Mouse (Mus musculus): ENCODE data around the gene Sec62.
"Not testable (repeated sequence)": the region's sequence is repeated elsewhere in the genome, so short reads cannot be mapped to it uniquely, and the experiment has no call there.

Gene Sec62

DNA sequence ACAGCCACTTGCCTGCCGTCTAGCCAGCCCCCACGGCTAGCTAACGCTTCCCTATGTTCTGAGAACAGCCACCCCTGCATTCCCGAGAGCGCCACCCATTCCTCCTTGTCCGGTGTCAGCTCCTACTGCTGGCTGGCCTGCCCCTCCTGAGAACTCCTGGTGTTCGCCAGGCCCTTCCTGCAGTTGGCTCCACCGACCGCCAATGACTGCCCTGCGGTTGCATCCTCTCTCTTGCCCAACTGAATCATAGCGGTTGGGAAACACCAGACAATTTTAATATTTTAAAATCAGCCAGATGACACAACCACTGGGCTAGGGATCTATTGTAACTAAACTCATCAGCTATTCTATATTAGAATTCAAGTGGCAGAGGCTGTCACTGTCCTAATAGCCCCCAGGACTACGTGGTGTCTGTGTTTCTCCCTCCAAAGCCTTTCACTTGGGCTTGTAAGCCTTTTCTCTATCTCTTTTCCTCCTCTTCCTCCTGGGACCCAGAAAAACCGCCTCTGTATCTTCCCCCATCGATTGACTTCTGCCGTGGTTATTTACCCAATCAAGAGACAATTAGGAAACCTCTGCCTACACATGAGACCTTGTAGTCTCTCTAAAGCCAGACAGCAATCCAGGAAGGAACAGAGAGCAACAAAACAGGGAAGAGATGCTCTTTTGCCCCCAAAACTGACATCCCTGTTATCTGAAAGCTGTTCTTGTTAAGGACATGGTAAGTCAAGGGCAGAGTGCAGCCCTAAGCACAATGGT, 39.4 kb downstream of the Sec62 start:
- DNase-seq (ENCODE audit: low read depth), result peak; percentile 26

GRCm38 (mm10) chr3:30833254-30833653, 40.6 kb downstream of the Sec62 start:
- no peak for DNase-seq (ENCODE audit: low read depth)

GRCm38 (mm10) chr3:30845755-30846154, 53.1 kb downstream of the Sec62 start:
- DNase-seq (ENCODE audit: low read depth), result no peak

DNA sequence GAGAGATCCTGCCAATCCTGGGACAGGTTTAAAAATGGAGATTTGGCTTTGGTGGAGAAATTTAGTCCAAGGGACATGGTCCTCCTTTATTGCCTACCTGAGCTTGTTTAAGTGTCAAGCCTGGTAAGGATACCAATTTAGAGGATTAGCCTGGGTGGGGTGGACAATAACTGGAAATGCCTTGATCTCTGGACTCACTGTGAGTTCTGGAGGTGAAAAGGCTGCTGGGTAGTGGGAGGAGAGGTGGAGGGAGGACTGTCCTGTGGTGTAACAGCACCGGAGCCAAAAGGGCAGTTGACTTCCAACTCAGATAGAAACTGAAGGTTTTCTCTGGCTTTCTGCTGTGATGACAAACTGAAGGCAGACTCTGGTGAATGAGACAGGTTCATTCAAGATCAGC, 54.7 kb downstream of the Sec62 start:
- no peak for DNase-seq (ENCODE audit: low read depth)

DNA sequence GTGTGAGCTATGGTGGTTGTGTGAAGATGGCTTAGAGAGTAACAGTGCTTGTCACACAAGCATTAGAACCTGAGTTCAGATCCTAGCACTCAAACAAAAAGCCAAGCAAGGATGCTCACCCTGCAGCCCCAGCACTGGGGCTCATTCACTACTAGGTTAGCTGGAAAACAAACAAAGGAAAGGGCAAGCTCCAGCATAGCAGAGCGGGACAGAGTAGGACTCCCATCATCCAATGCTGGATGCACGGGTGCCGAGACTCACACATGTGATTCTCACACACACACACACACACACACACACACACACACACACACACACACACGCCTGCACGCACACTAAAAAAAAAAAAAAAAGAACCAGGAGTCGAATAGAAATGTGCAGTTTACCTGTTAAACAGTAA, 58.7 kb downstream of the Sec62 start:
- no peak for DNase-seq (ENCODE audit: low read depth)

GRCm38 (mm10) chr3:30853596-30853995, 60.9 kb downstream of the Sec62 start:
- no peak for DNase-seq (ENCODE audit: low read depth)

- DNase-seq (ENCODE audit: low read depth), result peak; percentile 50
Measured at GRCm38 (mm10) chr3:30855604-30856458, 63.2 kb downstream of the Sec62 start, which contains the start of gene Gpr160. Gene Gpr160 (plus strand): TSS chr3:30855950.

GRCm38 (mm10) chr3:30859599-30859998, 66.9 kb downstream of the Sec62 start:
- not testable (repeated sequence) for DNase-seq (ENCODE audit: low read depth)

- no peak for DNase-seq (ENCODE audit: low read depth)
Measured at GRCm38 (mm10) chr3:30860705-30861104, 68.0 kb downstream of the Sec62 start.

DNA sequence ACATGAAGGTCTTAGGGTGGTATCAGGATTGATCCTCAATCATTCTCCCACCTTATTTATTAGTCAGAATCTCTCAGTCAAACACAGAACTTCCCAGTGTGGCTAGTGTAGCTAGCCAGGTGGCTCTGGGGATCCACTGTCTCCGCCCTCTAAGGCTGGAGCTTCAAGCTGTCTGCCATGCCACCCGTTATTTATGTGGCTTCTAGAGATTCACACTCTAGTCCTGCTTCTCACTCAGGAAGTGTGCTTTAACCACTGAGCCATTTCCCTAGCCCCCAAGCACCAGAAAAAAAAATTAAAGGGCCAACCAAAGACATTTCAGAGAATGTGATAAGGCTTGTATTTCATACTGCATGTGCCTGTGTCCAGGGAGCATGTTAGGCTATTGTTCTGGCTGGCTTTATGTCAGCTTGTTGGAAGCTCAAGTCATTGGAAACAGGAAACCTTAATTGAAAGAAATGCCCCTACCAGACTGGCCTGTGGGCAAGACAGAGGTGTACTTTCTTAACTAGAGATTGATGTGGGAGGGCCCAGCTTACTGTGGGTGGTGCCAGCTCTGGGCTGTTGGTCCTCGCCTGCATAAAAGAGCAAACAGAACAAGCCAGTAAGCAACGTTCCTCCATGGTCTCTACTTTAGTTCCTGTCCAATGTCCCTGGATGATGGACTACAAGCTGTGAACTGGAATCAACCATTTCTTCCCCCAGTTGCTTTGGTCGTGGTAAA, 71.2 kb downstream of the Sec62 start:
- DNase-seq (ENCODE audit: low read depth), result no peak

DNA sequence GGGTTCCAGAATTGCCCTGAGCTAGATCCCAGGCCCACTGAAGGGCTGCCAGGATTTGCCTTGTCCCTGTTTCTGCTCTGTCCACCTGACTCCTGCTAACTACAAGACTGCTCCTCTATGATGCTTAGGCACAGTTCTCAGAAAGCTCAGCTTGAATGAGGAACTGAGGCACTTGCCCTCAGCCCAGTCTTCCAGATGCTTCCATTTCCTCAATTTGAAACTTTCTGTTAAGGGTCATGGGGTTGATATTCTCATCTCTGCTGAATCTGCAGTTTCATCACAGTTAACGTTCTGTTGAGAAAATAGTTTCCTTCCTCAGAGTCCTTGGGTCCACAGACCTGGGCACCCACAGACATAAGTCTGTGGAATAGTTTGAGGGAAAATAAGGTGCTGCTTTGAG, 72.0 kb downstream of the Sec62 start:
- DNase-seq (ENCODE audit: low read depth), result no peak

DNA sequence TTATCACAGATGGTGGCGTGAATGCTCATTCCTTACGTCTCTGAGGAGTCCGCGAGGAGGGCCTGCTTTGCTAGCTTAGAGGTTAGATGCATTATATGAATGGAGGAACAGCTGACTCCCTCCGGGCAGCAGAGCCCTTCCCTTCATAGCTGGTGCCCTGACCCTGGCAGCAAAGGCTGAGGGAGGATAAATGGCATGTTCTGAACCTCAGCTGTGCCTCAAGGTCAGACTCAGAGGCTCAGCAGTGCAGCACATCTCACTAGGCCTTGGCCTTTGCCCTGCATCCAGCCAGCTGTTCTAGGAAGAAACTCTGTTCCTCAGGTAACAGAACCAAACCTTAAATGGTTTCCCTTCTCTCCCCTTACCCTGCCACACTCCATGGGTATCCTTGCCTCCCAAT, 75.5 kb downstream of the Sec62 start:
- no peak for DNase-seq (ENCODE audit: low read depth)

DNA sequence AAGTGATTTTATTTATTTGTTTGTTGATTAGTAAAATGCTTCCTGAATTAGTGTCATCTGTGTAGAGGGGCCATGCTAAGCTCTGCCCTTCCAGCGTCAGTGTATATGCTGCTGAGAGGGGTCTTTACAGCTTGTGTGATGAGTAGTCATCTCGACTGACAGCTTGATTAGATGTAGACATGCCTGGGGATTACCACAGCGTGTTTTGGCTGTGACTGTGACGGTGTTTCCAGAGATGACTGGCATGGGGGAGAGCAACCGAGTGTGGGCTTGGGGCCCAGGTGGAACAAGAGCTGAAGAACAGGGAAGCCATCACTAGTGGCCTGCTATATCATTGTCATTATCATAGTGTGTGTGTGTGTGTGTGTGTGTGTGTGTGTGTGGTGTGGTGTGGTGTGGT, 76.0 kb downstream of the Sec62 start:
- no peak for DNase-seq (ENCODE audit: low read depth)

DNA sequence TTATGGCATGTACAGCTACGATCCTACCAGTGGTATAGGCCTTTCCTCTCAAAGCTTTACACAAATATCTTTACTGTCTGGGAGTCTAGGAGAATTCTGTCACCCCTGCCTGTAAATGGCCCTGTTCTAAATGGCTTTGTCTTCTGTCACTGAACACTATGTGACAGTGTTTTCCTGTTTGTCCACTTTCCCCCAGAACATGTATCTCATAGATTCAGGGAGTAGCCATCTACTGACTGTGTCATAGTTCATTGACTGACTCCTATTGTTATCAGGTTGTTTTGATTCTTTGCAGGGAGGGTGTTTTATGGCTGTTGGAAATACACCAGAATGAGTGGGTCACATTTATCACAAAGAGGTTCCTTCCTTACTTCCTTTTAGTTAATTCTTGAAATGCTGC, 77.3 kb downstream of the Sec62 start:
- DNase-seq (ENCODE audit: low read depth), result no peak

Data from NIH3T3 (cell line).